Mouse (Mus musculus): Measurements from ENCODE around the gene Obsl1.

Gene Obsl1

GRCm38 (mm10) chr1:75450314-75451005, 55.8 kb downstream of the Obsl1 start, which contains the start of gene Asic4:
Gene Asic4 (plus strand): TSS chr1:75450436.
- peak; percentile 31 for DNase-seq

DNA sequence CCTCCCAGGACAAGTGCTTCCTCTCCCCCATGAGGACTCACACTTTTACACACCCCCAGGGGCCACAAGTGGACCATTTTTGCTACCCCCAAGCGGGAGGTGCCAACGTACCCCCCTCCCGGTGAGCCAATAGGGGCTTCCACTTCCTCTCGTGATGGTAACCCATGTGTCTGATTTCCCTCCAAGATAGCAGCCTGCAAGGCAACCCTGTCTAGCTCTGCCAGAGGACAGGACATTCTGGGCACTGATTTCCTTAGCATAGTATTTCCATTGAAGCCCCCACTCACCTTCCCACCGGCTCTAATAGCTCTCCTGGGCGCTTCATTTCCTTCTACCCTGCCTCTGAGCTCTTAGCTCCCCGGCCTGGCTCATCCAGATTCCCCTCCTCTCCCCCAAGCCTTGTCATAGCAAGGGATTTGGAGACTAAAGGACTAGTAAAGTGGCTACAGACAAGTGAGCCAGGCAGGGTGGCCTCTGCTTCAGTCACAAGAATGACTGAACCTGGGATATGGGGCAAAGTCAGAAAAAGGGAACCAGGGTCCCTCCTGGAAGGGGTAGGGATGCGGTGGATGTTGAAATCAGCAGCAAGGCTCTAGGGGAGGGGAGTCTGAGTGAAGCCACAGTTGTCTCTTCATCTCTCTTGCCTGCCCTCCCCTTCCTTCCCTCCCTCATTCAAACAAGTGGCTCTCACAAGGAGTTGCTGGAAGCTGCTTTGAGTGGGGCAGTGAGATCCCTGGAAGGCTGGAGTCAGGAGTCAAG, 56.7 kb downstream of the Obsl1 start:
- no peak for DNase-seq

- no peak for DNase-seq
Observed at GRCm38 (mm10) chr1:75448937-75449336, 57.3 kb downstream of the Obsl1 start.

- DNase-seq = no peak
Observed at GRCm38 (mm10) chr1:75448052-75448431, 58.2 kb downstream of the Obsl1 start.

- DNase-seq = peak; percentile 63
Observed at GRCm38 (mm10) chr1:75447265-75448051, 58.8 kb downstream of the Obsl1 start.

GRCm38 (mm10) chr1:75446656-75447055, 59.6 kb downstream of the Obsl1 start:
- DNase-seq = peak; percentile 49

- DNase-seq = peak; percentile 86
Observed at GRCm38 (mm10) chr1:75445751-75446611, 60.3 kb downstream of the Obsl1 start.

DNA sequence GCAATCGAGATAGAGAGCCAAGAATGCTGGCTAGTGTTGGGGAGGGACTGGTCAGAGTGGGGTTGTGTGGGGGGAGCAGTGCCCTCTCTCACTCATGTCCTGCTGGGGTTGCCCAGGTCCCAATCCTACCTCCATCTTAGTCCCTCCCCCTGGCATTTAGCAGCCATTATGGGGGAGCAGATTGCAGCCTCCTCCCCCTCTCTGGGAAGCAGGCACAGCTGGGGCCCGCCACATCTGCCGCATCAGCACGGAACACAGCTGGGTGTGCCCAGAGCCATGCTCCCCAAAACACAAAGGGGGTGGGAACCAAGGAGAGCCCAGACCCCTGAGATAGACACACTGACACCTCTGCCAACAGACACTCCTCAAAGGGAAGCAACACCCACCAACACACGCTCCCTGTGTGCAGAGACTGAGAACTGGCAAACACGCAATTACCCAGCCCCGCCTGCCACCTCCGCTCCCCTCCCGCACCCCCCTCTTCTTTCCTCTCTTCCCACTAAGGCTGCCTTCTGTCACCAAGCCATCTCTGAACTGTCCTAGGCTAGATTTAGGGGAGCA, 61.0 kb downstream of the Obsl1 start:
- DNase-seq = peak; percentile 43

DNA sequence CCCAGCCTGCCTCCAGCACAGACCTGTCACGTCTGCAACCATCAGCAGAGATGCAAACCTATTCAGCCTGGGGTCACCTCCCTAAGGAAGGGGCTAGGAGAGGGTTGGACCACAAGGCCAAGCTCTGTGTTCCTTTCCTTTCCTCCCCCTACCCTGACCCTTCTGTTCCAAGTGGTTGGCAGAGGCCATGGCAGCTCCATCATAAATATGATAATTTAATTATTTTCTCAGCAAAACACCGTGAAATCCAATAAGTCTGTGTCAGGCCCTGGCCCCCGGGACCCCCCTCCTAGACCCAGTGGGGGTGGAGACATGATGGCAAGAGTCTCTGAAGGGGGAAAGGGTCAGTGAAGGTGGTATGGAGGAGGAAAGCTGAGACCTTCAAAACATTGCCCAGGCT, 62.0 kb downstream of the Obsl1 start:
- DNase-seq = no peak

GRCm38 (mm10) chr1:75443247-75444024, 62.8 kb downstream of the Obsl1 start:
- DNase-seq = no peak

DNA sequence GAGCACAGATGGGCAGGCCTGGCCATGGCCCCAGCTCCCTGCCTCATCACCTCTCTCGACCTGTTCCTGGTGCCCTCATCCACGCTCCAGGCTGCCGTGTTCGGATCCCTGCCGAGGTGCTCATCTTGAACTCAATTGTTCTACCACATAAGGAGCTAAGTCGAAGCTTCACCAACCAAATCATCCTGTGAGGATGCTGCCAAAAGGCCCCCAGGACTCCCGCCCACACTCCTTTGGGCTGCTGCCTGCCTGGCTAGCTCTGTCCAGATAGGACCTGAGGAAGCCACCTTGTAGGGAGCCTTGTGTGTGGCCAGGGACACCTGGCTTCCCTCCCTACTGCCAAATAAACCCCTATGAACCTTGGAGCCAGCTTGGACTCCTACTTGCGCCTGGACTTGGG, 63.4 kb downstream of the Obsl1 start:
- no peak for DNase-seq

GRCm38 (mm10) chr1:75442171-75442570, 64.1 kb downstream of the Obsl1 start:
- DNase-seq = no peak

DNA sequence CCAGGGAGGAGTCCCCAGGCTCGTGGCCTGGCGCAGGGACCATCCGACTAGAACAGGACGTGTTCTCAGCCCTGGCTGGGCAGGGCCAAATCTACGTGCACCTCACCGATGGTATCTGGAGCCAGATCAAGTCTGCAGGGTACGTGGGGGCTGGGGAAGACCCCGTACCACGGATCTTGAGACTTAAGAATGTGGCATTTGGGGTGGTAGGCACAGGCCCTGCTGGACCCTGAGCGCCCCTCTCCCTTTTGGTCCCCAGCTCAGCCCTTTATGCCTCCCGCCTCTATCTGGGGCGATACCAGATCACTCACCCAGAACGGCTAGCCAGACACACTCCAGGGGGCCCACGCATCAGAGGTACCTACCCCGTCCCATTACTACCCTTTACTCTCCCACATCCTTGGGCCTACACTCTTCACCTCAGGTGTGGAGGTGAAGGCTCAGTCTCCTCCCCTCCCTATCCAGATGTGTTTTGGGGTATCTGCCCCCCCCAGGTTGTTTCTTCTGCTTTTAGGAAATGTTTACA, 64.7 kb downstream of the Obsl1 start:
- DNase-seq = no peak

GRCm38 (mm10) chr1:75440661-75441060, 65.6 kb downstream of the Obsl1 start:
- DNase-seq = no peak

DNA sequence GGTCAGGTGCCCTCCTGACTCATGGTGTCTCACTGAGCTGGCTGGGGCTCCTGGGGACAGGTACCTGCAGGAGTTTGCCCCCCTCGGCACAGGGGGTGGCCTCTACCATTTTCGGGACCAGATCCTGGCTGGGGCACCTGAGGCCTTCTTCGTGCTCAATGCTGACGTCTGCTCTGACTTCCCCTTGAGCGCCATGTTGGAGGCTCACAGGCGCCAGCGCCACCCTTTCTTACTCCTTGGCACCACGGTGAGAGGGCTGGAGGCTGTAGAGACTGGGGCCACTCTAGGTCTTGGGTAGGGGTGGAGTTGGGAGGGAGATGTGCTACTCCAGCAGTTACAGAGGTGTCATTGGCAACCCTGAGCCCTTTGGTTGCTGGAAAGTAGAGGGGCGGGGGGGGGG, 67.5 kb downstream of the Obsl1 start:
- no peak for DNase-seq

DNA sequence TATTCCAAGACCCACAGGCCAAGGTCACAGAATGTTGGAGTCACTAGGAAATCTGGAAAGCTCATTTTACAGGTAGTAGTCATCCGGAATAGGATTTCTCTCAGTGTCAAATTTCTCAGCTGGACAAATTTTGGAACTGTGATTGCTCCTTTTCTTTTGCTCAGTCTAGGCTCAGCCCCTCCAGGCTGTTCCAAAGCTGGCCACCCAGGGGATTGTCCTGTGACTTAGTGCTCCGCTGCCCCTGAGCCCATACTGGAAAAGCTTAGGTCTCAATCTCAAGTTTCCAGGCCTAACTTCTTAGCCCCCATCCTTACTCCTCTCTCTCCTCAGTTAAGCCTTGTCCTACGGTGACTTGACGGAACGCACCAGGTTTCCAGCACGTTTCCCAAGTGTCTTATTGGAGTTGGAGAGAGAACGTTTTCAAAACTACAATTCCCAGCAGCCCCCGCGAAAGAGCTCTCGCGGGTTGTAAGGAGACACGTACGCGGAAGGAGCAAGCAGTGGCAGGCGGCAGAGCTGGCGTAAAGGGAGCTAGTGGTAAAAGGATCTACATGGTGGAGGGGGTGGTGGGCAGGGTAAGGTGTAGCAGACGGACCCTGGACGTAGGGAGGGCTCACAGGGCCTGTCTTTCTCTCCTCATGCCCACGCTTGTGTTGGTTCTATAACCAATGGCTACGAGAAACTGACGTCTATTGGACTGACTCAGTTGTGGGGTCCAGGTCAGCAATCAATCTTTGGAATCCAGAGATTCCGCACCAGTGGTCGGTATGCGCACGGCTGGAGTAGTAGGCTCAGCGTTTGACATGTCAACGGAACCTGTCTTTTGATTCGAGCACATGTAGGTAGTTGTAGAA, 70.5 kb downstream of the Obsl1 start, which contains the start of gene Gmppa:
Gene Gmppa, plus strand, starts transcription at position 456 of the 854 bp plus-strand sequence.
- DNase-seq = peak; percentile 91

All from lung, postnatal 10 days (tissue).